Mouse (Mus musculus) liver, embryonic 13.5 days (tissue): ENCODE measurements at regions not wholly inside any gene's neighbourhood (a gene's known extent, or its start where the extent isn't known, plus 50 kb on each side); places are given as distances from the start of the nearest gene placed in this dataset.
"Not testable (repeated sequence)": the region's sequence is repeated elsewhere in the genome, so short reads cannot be mapped to it uniquely, and the experiment has no call there.

Experiments used
- ATAC-seq: fragments of 200-750 bp; cut with Nextera tagmentation; 2 replicates; pipeline ENCODE4 v1.8.0; 2017; ENCODE audit warnings: low read depth, mild to moderate bottlenecking, moderate number of reproducible peaks, moderate library complexity
- DNase-seq: peaks from one replicate; pipeline ENCODE4 v3.0.0; 2022
- H3K27ac ChIP-seq: fragments of 300-500 bp; sonication (generic); 2 replicates; pipeline ENCODE4 v1.5.1; 2015; ENCODE audit warnings: moderate library complexity, mild to moderate bottlenecking, inconsistent platforms
- H3K27me3 ChIP-seq: fragments of 300-500 bp; sonication (generic); 2 replicates; pipeline ENCODE4 v1.6.1; 2015; ENCODE audit warnings: mild to moderate bottlenecking, inconsistent platforms
- H3K36me3 ChIP-seq: fragments of 300-500 bp; sonication (generic); 2 replicates; pipeline ENCODE4 v1.6.1; 2015; ENCODE audit warnings: mild to moderate bottlenecking, inconsistent platforms
- H3K4me1 ChIP-seq: fragments of 300-500 bp; sonication (generic); replicated peaks from 2 replicates; pipeline ENCODE4 v1.6.1; 2015; ENCODE audit warnings: inconsistent platforms
- H3K4me2 ChIP-seq: fragments of 300-500 bp; sonication (generic); 2 replicates; pipeline ENCODE4 v1.6.1; 2015; ENCODE audit warnings: inconsistent platforms, mild to moderate bottlenecking, moderate library complexity
- H3K4me3 ChIP-seq: fragments of 300-500 bp; sonication (generic); replicated peaks from 2 replicates; pipeline ENCODE4 v1.5.1; 2015; ENCODE audit warnings: mild to moderate bottlenecking, inconsistent platforms
- H3K9ac ChIP-seq: fragments of 300-500 bp; sonication (generic); 2 replicates; pipeline ENCODE4 v1.6.1; 2015; ENCODE audit warnings: mild to moderate bottlenecking, inconsistent platforms
- H3K9me3 ChIP-seq: fragments of 300-500 bp; sonication (generic); replicated peaks from 2 replicates; pipeline ENCODE4 v1.6.1; 2016; ENCODE audit warnings: inconsistent platforms
- WGBS: fragments of 180-500 bp; shearing (Covaris S2); methylation state at CpG from one replicate; pipeline ENCODE4 v1.1.7; 2015; ENCODE audit not compliant: insufficient replicate concordance; 5-methylcytosine and 5-hydroxymethylcytosine counted together

DNA sequence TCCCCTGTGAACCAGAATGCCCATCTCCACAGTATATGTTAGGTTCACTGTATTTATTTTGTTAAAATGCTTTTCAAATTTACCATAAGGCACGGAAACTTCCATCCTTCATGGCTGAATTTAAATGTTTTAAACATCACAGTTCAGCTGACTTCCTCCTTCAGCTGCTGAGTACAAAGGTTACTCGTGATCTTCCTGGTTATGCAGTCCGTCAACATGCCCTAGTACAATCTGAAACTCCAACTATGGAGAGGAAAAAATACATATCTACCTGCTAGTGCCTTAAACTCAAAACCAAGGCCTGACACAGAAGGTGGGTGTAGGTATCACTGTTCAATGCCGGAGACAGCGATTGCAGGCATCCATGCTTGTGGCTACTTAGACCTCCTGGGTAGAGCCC lies 280.5 kb upstream of the Arglu1 start:
- Histone ChIP-seq H3K36me3 (no peaks in the 10 kb centered on the region), H3K4me3 (no peak overlapping the region), H3K9ac (no peak overlapping the region), H3K4me2 (no peak overlapping the region), H3K9me3 (no peaks in the 10 kb centered on the region), H3K27me3 (no peaks in the 10 kb centered on the region), H3K27ac (no peak overlapping the region), H3K4me1 (no peaks in the 10 kb centered on the region)
- WGBS, result 58% methylated on average over 5 of the region's 5 CpGs
- DNase-seq (no peak), ATAC-seq (no peak)

DNA sequence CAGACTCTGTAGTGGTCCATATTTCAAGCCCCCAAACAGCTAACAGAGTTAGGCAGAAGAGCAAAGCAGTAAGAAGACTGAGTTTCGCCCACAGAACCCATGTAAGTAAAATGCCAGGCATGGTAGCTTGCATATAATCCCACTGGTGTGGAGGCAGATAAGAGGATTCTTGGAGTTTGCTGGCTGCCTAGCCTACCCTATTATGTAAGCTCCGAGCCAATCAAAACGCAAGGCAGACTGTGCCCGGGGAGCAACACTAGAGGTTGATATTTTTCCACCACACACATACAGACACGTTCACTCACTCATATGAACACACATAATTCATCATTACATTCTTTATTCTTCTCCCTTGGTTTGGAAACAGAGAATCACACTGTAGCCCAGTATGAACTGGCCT lies 280.0 kb upstream of the Arglu1 start:
- Histone ChIP-seq H3K9me3 (no peaks in the 10 kb centered on the region), H3K27me3 (no peaks in the 10 kb centered on the region), H3K4me3 (no peak overlapping the region), H3K4me1 (no peaks in the 10 kb centered on the region), H3K9ac (no peak overlapping the region), H3K36me3 (no peaks in the 10 kb centered on the region), H3K4me2 (no peak overlapping the region), H3K27ac (no peak overlapping the region)
- no peak for ATAC-seq
- DNase-seq, result no peak
- 57% methylated on average over 5 of the region's 5 CpGs for WGBS

DNA sequence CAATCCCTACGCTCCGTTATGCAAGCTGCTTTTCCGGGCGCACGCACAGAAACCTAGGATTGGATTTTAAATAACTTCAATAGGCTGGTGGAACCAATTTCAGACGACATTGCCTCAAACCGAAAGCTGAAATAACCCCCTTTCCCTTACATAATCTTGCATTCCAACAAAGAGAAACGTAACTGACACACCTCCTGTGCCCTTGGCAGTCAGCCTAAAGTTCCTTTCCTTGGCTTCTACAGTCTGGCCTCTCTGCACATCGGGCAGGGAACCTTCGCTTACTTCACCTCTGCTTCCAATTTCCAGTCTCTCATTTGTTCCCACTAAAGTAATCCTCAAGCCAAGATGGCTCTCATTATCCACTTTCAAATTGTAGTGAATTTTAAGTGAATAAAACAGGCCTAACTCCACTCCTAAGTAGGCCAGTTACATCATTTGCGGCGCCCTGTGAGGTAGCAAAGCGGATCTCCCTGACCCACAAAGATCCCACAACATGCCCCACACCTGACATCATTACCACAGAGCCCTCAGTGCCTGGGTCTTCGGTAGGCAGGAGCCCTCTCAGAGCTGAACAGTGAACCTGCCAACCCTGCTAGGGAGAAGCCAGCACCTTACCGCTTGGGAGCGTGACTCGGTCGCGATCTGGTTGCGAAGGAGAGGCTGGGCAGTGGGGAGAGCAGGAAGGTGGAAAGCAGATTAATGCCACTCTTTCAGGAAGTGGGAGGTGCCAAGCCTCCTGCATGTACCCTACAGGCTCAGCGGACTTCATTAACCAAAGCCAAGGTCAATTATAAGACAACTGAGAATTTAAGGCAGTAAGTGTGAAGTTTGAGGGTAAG lies 279.0 kb upstream of the Arglu1 start:
- Histone ChIP-seq H3K27ac (no peak overlapping the region), H3K9ac (no peak overlapping the region), H3K36me3 (no peaks in the 10 kb centered on the region), H3K4me2 (no peak overlapping the region), H3K27me3 (no peaks in the 10 kb centered on the region), H3K4me1 (no peaks in the 10 kb centered on the region), H3K4me3 (no peak overlapping the region), H3K9me3 (no peaks in the 10 kb centered on the region)
- 69% methylated on average over 21 of the region's 21 CpGs for WGBS
- no peak for ATAC-seq
- no peak for DNase-seq

DNA sequence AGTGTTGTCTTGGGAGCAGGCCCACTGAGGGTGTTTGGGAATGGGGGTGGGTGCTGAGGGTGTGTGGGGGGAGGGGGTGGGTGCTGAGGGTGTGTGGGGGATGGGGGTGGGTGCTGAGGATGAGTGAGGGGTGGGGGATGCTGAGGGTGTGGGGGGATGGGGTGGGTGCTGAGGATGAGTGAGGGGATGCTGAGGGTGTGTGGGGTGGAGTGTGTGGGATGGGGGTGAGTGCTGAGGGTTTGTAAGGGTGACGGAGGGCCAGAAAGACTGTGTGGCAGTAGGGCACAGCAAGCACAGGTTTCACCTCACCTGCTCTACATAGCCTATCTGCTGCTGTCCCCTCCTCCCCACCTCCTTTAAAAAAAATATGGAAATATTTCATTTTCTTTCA lies 276.3 kb upstream of the Arglu1 start:
- no peaks in the 10 kb centered on the region for H3K9me3 ChIP-seq
- no peak overlapping the region for H3K27ac ChIP-seq
- H3K36me3 ChIP-seq, result no peaks in the 10 kb centered on the region
- H3K4me3 ChIP-seq, result no peak overlapping the region
- H3K9ac ChIP-seq, result no peak overlapping the region
- DNase-seq (no peak), ATAC-seq (no peak)
- no peak overlapping the region for H3K4me2 ChIP-seq
- no peaks in the 10 kb centered on the region for H3K27me3 ChIP-seq
- 88% methylated on average over 1 of the region's 1 CpGs for WGBS
- no peaks in the 10 kb centered on the region for H3K4me1 ChIP-seq

DNA sequence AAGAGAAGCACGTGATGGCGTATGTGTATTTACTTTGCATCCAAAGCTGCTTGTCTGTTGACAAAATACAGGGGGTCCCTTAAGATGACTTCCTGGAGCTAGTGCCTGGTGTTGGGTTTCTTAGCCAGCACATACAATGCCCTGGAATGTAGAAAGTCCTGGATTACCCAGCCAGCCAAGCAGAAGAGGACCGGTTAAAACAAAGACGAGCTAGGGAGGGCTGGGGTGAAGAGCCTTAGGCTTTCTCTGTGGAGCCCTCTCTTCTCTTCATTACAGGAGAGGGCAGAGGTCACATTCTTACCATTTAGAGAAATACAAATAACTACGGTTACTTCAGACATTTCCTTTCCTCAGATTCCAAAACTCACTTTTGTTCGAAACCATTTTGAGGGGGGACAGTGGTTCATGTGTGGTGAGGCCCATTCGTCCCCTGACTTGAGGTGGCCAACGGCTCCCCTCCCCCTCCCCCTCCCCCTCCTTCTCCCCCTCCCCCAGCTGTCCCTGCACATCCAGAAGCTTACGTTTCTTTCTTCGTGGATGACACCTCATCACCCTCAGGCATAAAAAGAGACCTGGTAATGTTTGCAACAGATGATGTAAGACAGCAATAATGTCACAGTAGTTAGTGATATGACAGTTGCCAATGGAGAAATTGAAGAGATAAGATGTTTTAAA lies 275.8 kb upstream of the Arglu1 start:
- Histone ChIP-seq H3K4me3 (no peak overlapping the region), H3K27me3 (no peaks in the 10 kb centered on the region), H3K9ac (no peak overlapping the region), H3K27ac (no peak overlapping the region), H3K36me3 (no peaks in the 10 kb centered on the region), H3K4me1 (no peaks in the 10 kb centered on the region), H3K9me3 (no peaks in the 10 kb centered on the region), H3K4me2 (no peak overlapping the region)
- DNase-seq (no peak), ATAC-seq (no peak)
- 43% methylated on average over 10 of the region's 10 CpGs for WGBS

DNA sequence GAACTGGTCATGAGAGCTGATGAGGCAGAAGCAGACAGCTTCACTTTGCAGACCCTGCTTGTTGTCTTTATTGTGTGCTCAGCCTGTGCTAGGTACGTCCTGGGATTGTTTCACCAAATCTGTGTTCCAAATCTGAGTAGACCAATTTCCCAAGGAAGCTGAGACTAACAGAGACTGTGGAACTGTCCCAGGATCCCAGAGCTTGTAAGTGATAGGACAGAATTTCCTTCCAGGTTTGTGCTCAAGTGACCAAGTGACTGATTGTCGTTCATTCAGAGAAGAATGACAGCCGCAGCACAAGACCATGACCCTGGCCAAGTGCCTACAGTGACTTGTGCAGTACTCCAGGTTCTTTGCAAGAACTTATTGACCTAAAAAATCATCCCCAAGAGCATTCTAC lies 269.9 kb upstream of the Arglu1 start:
- ATAC-seq, result no peak
- Histone ChIP-seq H3K4me2 (no peak overlapping the region), H3K4me3 (no peak overlapping the region), H3K9me3 (no peaks in the 10 kb centered on the region), H3K36me3 (no peaks in the 10 kb centered on the region), H3K27ac (no peak overlapping the region), H3K9ac (no peak overlapping the region), H3K4me1 (no peaks in the 10 kb centered on the region), H3K27me3 (no peaks in the 10 kb centered on the region)
- WGBS, result 62% methylated on average over 3 of the region's 3 CpGs
- DNase-seq, result no peak

DNA sequence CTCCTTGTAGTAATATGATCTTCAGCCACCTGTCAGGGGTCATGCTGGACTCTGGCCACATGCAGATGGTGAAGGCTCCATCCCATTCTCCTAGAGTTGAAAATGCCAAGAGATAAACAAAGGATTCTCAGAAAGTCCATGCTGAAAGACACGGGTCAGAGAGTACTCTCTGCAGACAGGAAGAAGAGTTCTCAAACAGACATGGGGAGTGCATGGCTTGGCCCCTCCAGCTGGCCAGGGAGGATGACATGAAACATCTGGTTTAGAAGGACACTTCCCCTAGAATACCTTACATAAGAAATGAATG lies 269.4 kb upstream of the Arglu1 start:
- Histone ChIP-seq H3K9me3 (no peaks in the 10 kb centered on the region), H3K9ac (no peak overlapping the region), H3K4me1 (no peaks in the 10 kb centered on the region), H3K36me3 (no peaks in the 10 kb centered on the region), H3K27ac (no peak overlapping the region), H3K4me2 (no peak overlapping the region), H3K4me3 (no peak overlapping the region), H3K27me3 (no peaks in the 10 kb centered on the region)
- WGBS, result 20% methylated on average over 1 of the region's 1 CpGs
- no peak for ATAC-seq
- DNase-seq, result no peak

DNA sequence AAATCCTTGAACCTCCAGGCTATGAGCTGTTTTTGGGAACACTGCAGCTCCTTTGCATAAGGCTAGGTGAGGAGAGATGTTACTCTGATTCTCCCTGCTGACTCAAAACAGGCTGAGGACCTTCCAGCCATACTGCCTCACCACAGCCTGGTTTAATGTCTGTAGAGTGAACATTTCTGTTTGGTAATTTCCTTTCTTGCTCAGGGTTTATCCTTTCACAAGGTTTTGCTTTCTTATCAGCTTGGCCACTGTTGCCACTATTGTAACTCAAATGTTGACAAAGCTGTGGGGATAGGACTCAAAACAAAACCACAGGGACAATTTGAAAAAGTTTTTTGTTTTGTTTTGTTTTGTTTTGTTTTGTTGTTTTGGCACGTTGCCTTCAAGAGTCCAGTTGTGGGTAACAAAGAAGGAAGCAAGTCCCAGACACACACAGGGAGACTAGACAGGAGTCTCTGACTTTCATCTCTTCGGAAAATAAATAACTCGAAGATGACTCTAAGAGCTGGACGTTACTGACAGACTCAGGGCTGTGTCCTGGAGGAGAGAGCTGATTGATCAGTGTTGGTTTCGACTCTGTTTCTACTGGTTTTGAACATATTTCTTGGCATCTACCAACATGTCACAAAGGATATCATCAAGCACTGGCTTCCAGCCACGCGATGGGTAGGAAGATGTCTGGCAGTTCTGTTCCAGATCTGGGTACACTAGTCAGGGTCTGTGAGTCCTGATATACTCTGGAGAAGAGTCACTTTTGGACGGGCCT lies 268.9 kb upstream of the Arglu1 start:
- Histone ChIP-seq H3K27ac (no peak overlapping the region), H3K9me3 (no peaks in the 10 kb centered on the region), H3K4me3 (no peak overlapping the region), H3K36me3 (no peaks in the 10 kb centered on the region), H3K4me2 (no peak overlapping the region), H3K9ac (no peak overlapping the region), H3K4me1 (no peaks in the 10 kb centered on the region), H3K27me3 (no peaks in the 10 kb centered on the region)
- 43% methylated on average over 8 of the region's 8 CpGs for WGBS
- DNase-seq (no peak), ATAC-seq (no peak)

DNA sequence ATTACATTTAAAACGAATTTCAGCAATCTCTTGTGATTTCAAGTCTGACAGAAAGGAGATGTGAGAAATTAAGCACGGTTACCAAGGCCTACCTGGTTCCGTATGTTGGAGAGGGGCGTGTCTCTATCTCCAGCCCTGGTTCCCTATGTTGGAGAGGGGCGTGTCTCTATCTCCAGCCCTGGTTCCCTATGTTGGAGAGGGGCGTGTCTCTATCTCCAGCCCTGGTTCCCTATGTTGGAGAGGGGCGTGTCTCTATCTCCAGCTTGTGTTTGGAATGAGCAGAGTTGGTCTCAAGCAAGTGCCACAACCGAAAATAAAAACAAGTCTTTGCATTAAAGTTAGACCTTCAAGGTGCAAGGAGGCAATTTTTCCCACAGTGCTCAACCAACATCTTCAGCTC lies 267.8 kb upstream of the Arglu1 start:
- WGBS, result 55% methylated on average over 8 of the region's 8 CpGs
- DNase-seq, H3K4me1 ChIP-seq, H3K4me3 ChIP-seq, H3K4me2 ChIP-seq, H3K36me3 ChIP-seq, H3K27ac ChIP-seq, H3K9me3 ChIP-seq, H3K27me3 ChIP-seq, ATAC-seq, H3K9ac ChIP-seq: not testable (repeated sequence)

DNA sequence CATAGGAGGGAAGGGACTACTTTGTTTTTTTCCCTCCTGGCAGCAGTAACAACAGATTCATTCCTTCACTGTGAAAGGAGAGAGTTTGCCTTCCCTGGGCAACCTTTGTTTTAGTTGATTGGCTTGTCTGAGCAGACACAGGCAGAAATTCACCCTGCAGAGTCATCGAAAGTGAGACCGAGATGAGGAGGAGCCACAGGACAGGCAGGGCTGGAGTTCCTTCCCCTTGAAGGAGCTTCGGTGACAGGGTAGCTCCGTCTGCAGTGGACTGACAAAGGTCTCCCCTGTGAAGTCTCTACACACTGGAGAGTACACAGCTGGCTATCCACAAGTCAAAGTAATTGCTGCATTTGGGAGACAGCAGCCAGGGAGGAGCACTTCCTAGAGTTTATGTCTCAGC lies 261.9 kb upstream of the Arglu1 start:
- Histone ChIP-seq H3K27ac (no peak overlapping the region), H3K36me3 (no peaks in the 10 kb centered on the region), H3K4me1 (0 out of 2 replicates have a peak, but pooled peaks cover 5% of the 10 kb centered on the region), H3K4me3 (no peak overlapping the region), H3K9me3 (no peaks in the 10 kb centered on the region), H3K4me2 (no peak overlapping the region), H3K27me3 (no peaks in the 10 kb centered on the region), H3K9ac (no peak overlapping the region)
- ATAC-seq (no peak), DNase-seq (no peak)
- 16% methylated on average over 4 of the region's 4 CpGs for WGBS

DNA sequence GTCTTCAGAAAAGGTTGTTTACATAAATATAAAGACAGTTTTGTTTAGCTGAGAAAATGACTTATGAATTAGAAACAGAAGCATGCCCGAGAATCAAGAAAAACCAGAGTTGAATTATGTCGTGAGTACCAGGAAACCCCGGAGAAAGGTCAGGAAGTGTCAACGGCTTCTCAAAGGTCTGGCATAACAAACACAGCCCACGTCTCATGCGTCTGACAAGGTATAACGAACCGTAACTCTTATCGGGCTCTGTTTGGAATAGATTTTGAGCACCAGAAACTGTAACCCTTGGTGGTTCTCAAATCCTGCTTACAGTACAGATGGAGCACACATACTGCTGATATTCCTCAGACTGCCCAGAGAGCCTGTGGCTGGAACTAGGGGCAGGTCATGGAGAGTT lies 260.9 kb upstream of the Arglu1 start:
- no peak for DNase-seq

More for the DNA sequence above, 260.9 kb upstream of the Arglu1 start:
- Histone ChIP-seq H3K36me3 (no peaks in the 10 kb centered on the region), H3K27ac (no peak overlapping the region), H3K4me3 (no peak overlapping the region), H3K9ac (no peak overlapping the region), H3K4me2 (no peak overlapping the region), H3K27me3 (no peaks in the 10 kb centered on the region), H3K4me1 (0 out of 2 replicates have a peak, but pooled peaks cover 5% of the 10 kb centered on the region), H3K9me3 (no peaks in the 10 kb centered on the region)
- ATAC-seq, result no peak
- 24% methylated on average over 9 of the region's 9 CpGs for whole genome bisulfite sequencing
